Mouse (Mus musculus): ENCODE results near the gene Casr.

DNA sequence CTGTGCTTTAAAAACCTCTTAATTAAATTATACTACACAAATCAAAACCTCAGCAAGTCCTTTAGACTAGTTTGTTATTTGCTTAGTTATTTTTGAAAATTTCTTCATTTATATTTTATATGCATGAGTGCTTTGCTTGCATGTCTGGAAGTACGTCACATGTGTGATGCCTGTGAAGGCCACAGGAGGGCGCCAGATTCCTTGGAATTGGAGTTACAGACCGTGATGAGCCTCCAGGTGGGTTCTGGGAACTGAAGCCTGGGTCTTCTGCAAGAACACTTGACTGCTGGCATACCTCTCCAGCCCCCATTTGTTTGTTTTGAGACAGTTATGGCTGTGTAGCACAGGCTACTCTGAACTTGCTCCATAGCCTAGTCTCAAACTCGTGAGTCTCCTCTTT lies 93.1 kb downstream of the Casr start:
- TF ChIP-seq POLR2A (IDR thresholded peaks at IDR 0.05; ENCODE audit: extremely low read depth, insufficient read depth, low read length) (no peak), CTCF (IDR thresholded peaks at IDR 0.05; ENCODE audit: extremely low read depth, insufficient read depth, low read length) (0 out of 2 replicates have a peak, but pooled peaks have one; percentile 16)

Measured in cortical plate, adult 2 months (tissue).